Mouse (Mus musculus) ovary, adult 18-20 months (tissue): ENCODE data around the gene Ywhag.

Experiments
- DNase-seq: peaks from one replicate; pipeline ENCODE4 v3.0.0; 2022; ENCODE audit warnings: low spot score, mixed read lengths

Gene Ywhag

GRCm38 (mm10) chr5:135934481-135935175 lies at the start of gene Ywhag:
TSS of gene Ywhag (minus strand) at chr5:135934616.
- peak; percentile 97 for DNase-seq

DNA sequence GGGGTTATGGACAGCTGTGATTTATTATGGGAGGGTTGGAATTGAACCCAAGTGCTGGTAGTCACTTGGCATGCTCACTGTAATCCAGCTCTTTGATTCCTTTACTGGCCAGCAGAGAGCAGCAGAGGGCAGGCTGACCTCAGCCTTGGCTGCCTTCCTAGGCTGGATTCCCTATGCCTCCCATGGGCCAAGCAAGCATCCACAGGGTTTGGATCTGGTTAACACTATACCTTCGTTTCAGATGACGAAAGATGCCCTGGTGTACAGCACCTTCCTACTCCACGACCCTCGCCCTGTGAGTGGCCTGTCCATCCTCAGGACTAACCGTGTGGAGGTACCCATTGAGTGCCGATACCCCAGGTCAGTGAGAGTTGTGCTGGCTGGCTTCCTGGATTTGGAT lies 48.0 kb upstream of the Ywhag start:
- no peak for DNase-seq

- DNase-seq, result no peak
Measured at GRCm38 (mm10) chr5:135979904-135980303, 45.5 kb upstream of the Ywhag start, which contains the start of gene Zp3. TSS of gene Zp3 (plus strand) at chr5:135980099.

- no peak for DNase-seq
Measured at GRCm38 (mm10) chr5:135979381-135979780, 45.0 kb upstream of the Ywhag start.

DNA sequence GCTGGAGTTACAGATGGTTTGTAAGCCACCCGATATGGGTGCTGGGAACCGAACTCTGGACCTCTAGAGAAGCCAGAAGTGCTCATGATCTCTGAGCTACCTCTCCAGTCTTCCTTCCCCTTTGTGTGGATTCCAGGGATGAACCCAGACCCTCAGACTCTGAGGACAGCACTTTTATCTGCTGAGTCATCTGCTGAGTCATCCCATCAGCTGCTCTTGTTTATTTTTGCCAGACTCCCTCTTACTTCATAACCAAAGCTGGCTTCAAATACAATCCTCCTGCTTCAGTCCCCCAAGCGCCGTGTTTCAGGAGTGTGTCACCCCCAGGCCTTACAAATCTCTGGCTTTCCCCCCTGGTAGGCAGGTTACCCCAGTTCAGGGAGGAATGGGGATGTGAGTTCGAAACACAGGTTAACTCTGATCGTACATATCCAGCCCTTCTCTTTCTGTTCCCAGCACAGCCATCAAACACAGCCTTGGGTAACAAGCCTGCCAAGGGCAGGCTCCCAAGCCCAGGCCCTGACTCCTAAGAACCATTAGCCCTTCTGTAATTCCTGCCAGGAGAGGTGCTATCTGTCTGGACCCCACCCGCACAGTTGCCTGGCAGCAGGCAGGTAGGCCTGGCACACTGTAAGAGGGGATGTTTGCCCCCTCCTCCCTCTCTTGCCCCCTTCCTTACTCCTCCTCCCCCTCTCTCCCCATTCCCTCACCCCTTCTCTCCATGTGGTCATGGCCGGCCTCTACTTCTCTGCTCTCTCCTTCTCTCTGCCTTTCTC lies 41.7 kb upstream of the Ywhag start:
- no peak for DNase-seq

GRCm38 (mm10) chr5:135974365-135974764 lies 39.9 kb upstream of the Ywhag start, which contains the start of gene Ssc4d:
TSS of gene Ssc4d (minus strand) at chr5:135974531.
- no peak for DNase-seq

DNA sequence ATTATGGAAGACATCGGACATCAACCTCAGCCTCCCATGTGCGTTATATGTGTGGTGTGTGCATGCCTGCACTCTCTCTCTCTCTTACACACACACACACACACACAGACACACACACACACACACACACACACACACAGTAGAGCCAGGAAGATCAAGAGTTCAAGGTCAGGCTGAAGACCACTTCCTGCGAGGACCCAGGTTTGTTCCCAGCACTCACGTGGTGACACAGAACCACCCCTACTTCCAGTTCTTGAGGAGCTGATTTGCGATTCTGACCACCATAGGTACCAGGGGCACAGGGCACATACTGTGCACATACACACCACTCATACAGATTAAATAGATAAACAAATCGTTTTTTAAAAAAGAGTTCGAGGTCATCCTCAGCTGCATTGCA lies 37.5 kb upstream of the Ywhag start:
- DNase-seq, result no peak

- no peak for DNase-seq
Measured at GRCm38 (mm10) chr5:135970247-135970646, 35.8 kb upstream of the Ywhag start.

GRCm38 (mm10) chr5:135968781-135969180 lies 34.4 kb upstream of the Ywhag start:
- DNase-seq, result no peak

- DNase-seq, result no peak
Measured at GRCm38 (mm10) chr5:135966866-135967265, 32.5 kb upstream of the Ywhag start.

DNA sequence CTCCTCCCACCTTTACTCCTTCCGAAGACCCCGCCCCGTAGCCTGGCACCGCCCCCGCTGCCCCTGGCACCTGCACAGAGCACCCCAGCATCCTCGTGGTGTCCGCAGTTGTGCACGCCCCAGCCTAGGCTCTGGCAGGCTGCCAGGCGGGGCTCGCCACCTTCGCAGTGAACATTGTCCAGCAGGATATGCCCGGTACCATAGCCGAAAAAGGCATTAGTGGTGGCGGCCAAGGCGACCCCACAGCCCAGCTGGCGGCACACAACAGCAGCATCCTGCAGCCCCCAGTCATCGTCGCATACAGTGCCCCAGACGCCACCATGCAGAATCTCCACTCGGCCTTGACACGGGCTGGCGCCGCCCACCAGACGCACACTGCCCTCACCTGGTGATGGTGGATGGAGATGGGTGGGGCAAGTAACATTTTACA lies 31.1 kb upstream of the Ywhag start:
- DNase-seq, result peak; percentile 58

GRCm38 (mm10) chr5:135963280-135963627 lies 28.8 kb upstream of the Ywhag start:
- no peak for DNase-seq

- DNase-seq, result peak; percentile 100
Measured at GRCm38 (mm10) chr5:135962492-135963279, 28.3 kb upstream of the Ywhag start.

DNA sequence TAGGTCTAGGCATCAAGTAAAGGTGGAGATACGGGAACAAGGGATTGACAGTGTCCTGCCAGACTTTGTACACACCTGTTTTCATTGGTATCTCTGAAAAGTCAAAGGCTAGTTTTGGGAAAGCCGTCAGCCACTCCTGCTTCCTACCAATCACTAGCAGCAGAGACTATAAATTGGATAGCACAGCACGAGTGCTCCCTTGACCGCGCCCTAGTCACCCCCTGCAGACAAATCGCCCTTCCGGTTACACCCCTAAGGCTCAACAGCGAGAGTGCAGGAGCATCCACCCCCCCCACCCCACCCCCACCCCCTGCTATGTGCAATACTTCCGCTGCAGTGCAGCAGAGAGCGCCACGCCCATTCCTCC lies 27.7 kb upstream of the Ywhag start:
- DNase-seq, result no peak

DNA sequence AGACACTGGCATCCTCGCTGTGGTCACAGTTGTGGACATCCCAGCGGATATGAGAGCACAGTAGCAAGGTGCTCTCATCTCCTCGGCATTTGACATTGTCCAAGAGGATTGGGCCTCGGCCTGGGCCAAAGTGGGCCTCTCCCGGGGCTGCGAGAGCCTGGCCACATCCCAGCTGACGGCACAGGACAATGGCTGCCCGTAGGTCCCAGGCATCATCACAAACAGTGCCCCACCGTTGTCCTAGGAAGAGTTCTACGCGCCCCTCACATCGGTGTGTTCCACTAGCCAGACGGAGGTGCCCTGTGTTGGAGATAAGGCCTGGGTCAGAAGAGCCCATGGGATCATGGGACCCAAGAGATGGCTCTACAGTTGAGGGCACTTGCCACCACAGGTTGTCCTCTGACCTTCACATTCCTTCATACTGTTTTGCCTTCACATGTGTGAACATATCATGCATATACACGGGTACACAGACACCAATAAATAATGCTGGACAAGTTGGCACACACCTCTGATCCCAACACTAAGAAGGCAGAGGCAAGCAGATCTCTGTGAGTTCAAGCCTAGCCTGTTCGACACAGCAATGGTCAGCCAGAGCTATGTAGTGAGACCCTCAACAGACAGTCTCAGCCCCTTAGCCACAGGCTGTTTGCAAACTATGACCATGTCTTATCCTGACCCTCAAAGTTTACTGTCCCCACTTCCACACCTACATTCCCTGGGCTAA lies 26.7 kb upstream of the Ywhag start:
- DNase-seq, result no peak

DNA sequence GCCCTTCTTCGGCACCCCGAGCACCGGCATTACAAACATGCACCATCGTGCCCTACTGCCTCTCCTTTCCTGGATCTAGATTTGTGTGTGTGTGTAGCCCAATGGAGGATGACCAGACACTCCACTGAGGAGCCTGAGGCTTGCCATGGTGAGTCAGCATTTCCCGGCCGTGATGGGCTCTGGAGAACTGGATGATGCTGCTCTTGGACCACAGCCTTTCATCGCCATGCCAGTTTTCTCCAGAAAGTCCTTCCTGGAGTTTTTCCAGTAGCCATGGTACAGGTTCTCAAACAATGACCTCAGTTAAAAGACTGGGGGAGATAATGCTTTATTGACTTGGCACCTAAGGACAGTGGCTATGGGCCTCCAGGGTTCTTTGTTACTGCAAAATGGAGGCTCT lies 25.5 kb upstream of the Ywhag start:
- DNase-seq, result no peak

DNA sequence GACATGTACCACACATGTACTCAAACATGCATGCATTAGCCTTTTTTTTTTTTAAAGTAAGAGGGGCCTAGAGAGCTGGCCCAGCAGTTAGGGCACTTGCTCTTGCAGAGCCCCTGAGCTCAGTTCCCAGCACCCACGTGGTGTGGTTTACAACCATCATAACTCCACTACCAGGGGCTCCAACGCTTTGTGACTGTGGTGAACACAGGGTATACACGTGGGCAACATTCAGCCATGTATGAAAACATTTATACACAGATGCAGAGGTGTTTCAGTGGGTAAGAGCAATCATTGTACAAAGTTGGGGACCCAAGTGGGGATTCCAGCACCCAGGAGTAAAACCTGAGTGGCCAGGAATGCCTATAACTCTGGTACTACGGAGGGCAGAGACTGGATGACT lies 24.0 kb upstream of the Ywhag start:
- DNase-seq, result no peak

- peak; percentile 98 for DNase-seq
Measured at GRCm38 (mm10) chr5:135957207-135957974, 23.0 kb upstream of the Ywhag start.

DNA sequence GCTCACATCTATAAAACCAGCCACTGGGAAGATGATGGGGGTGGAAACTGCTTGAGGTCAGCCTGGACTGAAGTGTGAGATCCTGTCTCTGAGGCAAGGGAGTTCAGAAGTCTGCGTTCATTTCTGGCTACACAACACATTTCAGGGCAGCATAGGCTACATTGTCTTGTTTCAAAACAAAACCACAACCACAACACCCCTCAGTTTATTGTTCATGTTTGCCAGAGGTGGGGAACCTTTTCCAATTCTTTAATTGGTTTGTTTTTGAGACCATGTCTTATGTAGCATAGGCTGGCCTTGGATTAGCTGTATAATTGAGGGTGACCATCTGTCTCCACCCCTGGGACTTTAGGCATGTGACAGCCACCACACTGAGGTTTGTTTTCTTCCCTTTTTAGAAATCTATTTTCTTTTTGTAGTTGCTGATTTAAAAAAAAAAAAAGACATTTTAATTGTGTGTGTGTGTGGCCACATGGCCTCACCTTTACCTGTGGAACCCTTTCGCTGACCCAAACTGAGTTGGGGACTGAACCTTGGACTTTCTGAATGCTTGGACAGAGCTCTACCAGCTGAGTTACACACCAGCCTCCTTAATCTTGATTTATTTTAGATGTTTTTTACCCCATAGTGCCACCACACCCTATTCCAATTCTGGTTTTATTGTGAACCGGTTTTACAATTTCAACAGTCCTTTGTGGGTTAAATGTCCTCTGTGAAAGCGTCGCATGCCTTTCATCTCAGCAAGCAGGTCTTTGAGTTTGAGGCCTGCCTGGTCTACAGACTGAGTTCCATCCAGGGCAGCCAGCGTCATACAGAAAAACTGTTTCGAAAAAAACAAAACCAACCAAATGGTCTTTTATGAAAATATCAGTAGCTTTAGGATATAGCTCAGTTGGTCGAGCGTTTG lies 22.1 kb upstream of the Ywhag start:
- DNase-seq, result no peak

- DNase-seq, result no peak
Measured at GRCm38 (mm10) chr5:135952830-135953229, 18.4 kb upstream of the Ywhag start.
